Mouse (Mus musculus) CD4-positive naive resting alpha-beta T cell, adult 57 days (primary cell): ENCODE measurements around the gene Ndufb2. TPM values are rescaled to one million over a fixed set of nuclear protein-coding genes. Genes with fewer than 3 reads are reported as not detected.

Source experiments
- total RNA-seq: library from RNA; stranded (reverse); gene quantifications from one replicate; pipeline ENCODE4 v1.2.4, GENCODE M21; 2023

The Ndufb2 gene
- total RNA-seq, result 44.8 TPM

DNA sequence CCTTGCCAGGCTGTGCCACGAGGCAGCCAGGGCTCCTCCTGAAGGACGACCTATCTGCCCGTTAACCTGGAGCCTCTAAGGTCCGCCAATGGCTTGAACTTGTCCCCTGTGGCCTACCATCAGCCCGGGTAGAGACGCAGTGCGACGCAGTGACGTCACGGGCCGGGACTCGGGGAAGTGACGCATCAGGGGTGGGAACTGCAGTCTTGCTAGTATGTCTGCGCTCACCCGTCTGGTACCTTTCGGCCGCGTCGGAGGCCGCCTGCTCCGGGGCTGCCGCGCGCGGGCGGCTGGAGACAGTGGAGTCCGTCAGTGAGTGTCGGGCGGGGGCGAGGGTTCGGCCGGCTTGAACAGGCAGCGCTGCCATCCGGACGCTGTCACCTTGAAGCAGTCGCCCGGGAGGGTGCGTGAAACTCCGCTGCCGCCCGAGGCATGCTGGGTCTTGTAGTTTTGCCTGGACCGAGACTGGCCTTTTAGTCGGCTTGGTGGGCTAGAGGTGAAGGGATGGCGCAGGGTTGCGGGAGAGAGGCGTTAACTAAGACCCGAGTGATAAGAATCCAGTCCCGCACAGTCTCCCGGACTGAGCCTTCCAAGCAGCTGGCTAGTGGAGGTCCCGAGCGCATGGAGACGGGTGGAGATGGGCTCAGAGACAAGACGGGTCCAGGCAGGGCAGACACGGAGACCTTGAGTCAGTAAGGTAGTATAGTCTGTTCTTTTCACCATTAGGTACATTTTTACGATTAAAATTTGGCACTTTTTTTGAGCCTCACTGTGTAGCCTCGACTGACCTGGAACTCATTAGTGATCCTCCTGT, at the start of gene Ndufb2:
Gene Ndufb2 (plus strand): TSS at position 174 of the 814 bp plus-strand sequence.

GRCm38 (mm10) chr6:39557723-39558261, 34.6 kb upstream of the Ndufb2 start, which contains the start of gene Dennd2a:
TSS of gene Dennd2a (minus strand) at chr6:39557867.

DNA sequence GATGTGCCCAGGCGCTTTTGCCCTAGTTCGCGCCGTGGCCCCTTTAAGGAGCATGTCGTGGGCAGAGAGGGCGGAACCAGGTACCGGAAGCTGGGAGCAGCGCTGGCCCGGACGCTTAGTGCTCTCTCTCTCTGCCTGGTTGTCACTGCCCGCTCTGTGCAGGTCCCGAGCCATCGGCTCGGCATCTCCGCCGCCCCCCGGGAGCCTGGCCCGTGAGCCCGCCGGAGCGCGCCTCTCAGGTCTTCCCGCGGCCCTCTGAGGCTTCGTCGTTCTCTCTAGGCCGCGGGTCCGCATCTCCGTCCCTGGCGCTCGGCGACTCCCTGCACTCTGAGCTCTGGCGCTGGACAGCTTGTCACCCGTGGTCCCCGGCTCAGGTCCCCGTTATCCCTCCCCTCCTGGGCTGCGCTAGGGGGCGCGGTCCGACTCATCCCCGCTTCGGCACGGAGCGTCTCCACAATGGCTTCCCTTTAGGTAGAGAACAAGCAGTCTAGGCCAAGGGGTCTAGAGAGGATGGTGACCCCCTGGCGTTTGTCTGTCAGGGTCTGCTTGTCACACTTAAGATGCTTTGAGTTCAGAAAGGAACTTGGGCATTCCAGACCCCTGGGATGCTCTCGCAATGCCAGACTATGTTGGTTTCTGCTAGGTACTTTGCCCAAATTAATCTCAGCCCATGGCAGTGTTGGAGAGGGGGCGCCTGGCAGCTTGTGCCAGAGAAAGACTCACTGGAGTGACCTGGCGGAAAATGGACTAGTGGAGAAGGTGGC, 18.4 kb upstream of the Ndufb2 start, which contains the start of gene Adck2:
Gene Adck2 (plus strand): TSS at position 83 of the 764 bp plus-strand sequence.

DNA sequence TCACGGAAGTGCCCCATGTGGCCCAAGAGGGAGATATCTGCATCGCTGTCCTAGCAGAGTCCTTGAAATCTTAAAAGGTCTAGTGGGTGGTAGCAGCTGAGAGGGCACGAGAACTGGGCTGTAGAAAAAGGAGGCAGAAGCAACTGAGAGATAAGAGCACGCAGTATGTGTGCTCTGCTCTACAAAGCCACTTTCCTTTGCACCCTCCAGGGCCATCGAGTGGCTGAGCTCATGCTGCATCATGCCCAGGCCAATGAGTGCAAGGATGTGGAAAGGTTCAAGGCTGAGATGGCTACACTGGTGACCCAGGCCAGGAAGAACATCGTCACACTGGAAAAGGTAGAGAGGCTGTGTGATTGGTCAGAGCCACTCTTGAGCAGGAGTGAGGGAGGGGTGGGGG, 6.9 kb upstream of the Ndufb2 start, which contains the start of gene Gm42420:
Gene Gm42420 (plus strand): TSS at position 237 of the 400 bp plus-strand sequence.

Other genes starting within 250 kb of the Ndufb2 start
- gene Slc37a3, start 214.9 kb upstream of the Ndufb2 start, total RNA-seq, result 63.3 TPM
- 6.6 TPM for gene Rab19, start 211.4 kb upstream of the Ndufb2 start, total RNA-seq
- 117 TPM for gene Mkrn1, start 172.1 kb upstream of the Ndufb2 start, total RNA-seq
- gene Dennd2a, start 34.7 kb upstream of the Ndufb2 start, total RNA-seq, result 0.33 TPM
- gene Adck2, start 18.7 kb upstream of the Ndufb2 start, total RNA-seq, result 40.4 TPM
- gene Gm42420, start 6.8 kb upstream of the Ndufb2 start, total RNA-seq, result not detected
- 30.4 TPM for gene Braf, start 132.9 kb downstream of the Ndufb2 start, total RNA-seq
- gene Mrps33, start 218.4 kb downstream of the Ndufb2 start, total RNA-seq, result 39.7 TPM